Mouse (Mus musculus): ENCODE measurements at regions not wholly inside any gene's neighbourhood (a gene's known extent, or its start where the extent isn't known, plus 50 kb on each side); places are given as distances from the start of the nearest gene placed in this dataset.
"Not testable (repeated sequence)": the region's sequence is repeated elsewhere in the genome, so short reads cannot be mapped to it uniquely, and the experiment has no call there.

- not testable (repeated sequence) for TF ChIP-seq CTCF (IDR thresholded peaks at IDR 0.05; ENCODE audit: insufficient read depth, low read length); POLR2A (IDR thresholded peaks at IDR 0.05; ENCODE audit: borderline replicate concordance, extremely low read depth, low read depth, low read length)
These were observed 532.2 kb upstream of the Igfbp7 start for GRCm38 (mm10) chr5:77940021-77940420.

Data from lung, adult 2 months (tissue).